Comparison of ENCODE assay signal across 21 mouse cellular contexts in genomic region chr10:67505248-67505647, GRCm38 (mm10). TPM values are rescaled to one million over a fixed set of nuclear protein-coding genes. Genes with fewer than 3 reads are reported as not detected.
DNase-seq lines count a peak whose midpoint lies in the region; TF ChIP-seq lines count a peak whose summit lies in the region.
"Had no signal": no experiment of that assay in that cellular context is flagged by ENCODE, and none has a peak within 500 bp of the region (broad histone marks: within the 10 kb centered on the region; RNA-seq: fewer than 3 reads in every experiment).

No protein-coding gene starts in this region.

- no peaks in the 10 kb centered on the region for H3K36me3 ChIP-seq in CH12.LX (replicated peaks in 1 of 2; ENCODE audit: control insufficient read depth in 1 of 2, insufficient read depth in 1 of 2, low read length in 1 of 2)
- H3K36me3 ChIP-seq in thymus, adult 2 months (ENCODE audit: control insufficient read depth, insufficient read depth, low read length), result no peaks in the 10 kb centered on the region
- H3K36me3 ChIP-seq in heart, embryonic 10.5 days, result no peaks in the 10 kb centered on the region
- H3K36me3 ChIP-seq: embryonic facial prominence, embryonic 10.5 days; embryonic facial prominence, embryonic 12.5 days; forebrain, embryonic 15.5 days had no signal

- WGBS in thymus, adult 2 months, result 55% methylated on average over 3 of the region's 3 CpGs
- 66% methylated on average over 3 of the region's 3 CpGs for WGBS in heart, embryonic 10.5 days

- peaks cover 16 to 34% of the 10 kb centered on the region in 2 experiments for H3K4me1 ChIP-seq in CH12.LX (ENCODE audit: control insufficient read depth in 1 of 2, insufficient read depth in 2 of 2)
- peaks cover 38% of the 10 kb centered on the region for H3K4me1 ChIP-seq in thymus, adult 2 months (replicated peaks; ENCODE audit: control insufficient read depth, insufficient read depth, low read length)
- peaks cover 5% of the 10 kb centered on the region; the same call in 1 of the 2 replicates for H3K4me1 ChIP-seq in heart, embryonic 10.5 days
- H3K4me1 ChIP-seq: forebrain, embryonic 13.5 days; forebrain, embryonic 15.5 days had no signal

- dilution Hi-C loops in CH12.LX (cut with MboI; ENCODE audit: extremely low pct_ligation_motif_present, extremely low pct_unique_long_range_greater_than_20kb, low sequenced_read_pairs), result no loop called here

- no peak overlapping the region for H3K4me2 ChIP-seq in CH12.LX (ENCODE audit: insufficient read depth, low read depth, poor library complexity, severe bottlenecking)
- H3K4me2 ChIP-seq: embryonic facial prominence, embryonic 12.5 days; forebrain, embryonic 13.5 days; forebrain, embryonic 15.5 days had no signal

- DNase-seq in CD4-positive, CD25-positive, alpha-beta regulatory T cell, adult 2 months (ENCODE audit: low read depth, low spot score), result peak; percentile 33
- DNase-seq in CH12.LX (ENCODE audit: extremely low read depth), result peak; percentile 58
- DNase-seq in induced T-regulatory cell, adult 2 months (ENCODE audit: low read depth), result peak; percentile 52
- no peak for DNase-seq in thymus, adult 2 months
- DNase-seq in heart, embryonic 10.5 days (ENCODE audit: low spot score), result no peak
- no peak for DNase-seq in Muller cell, postnatal 12 days (ENCODE audit: inconsistent ontology term)
- DNase-seq in adrenal gland, postnatal 25 days, result no peak
- DNase-seq: adrenal gland, adult 2 months; adrenal gland, postnatal 10 days; adrenal gland, postnatal 36 days; cerebellum, adult 11-12 months; cerebellum, adult 2 months; cerebellum, adult 9-10 months; cerebellum, postnatal 10 days; cerebellum, postnatal 25 days; forebrain, postnatal 0 days had no signal

- TF ChIP-seq RAD21 in CH12.LX (IDR thresholded peaks at IDR 0.05; ENCODE audit: low read depth, low read length), result no peak

- no peaks in the 10 kb centered on the region for H3K27me3 ChIP-seq in CH12.LX (replicated peaks)
- H3K27me3 ChIP-seq in thymus, adult 2 months (ENCODE audit: control insufficient read depth, insufficient read depth, low read length), result no peaks in the 10 kb centered on the region
- no peaks in the 10 kb centered on the region for H3K27me3 ChIP-seq in heart, embryonic 10.5 days (ENCODE audit: insufficient read depth, poor library complexity, severe bottlenecking)
- H3K27me3 ChIP-seq: embryonic facial prominence, embryonic 12.5 days; forebrain, embryonic 15.5 days had no signal

- TF ChIP-seq EP300 in CH12.LX (IDR thresholded peaks at IDR 0.05; ENCODE audit: low read length), result peak; percentile 53; the same call in 1 of the 2 replicates

- H3K79me2 ChIP-seq in CH12.LX (replicated peaks; ENCODE audit: control insufficient read depth, extremely low read depth, insufficient read depth, poor library complexity, severe bottlenecking), result no peaks in the 10 kb centered on the region

- H3K9ac ChIP-seq in CH12.LX (ENCODE audit: insufficient read depth, low read depth), result no peak overlapping the region
- H3K9ac ChIP-seq: embryonic facial prominence, embryonic 12.5 days; forebrain, embryonic 13.5 days; forebrain, embryonic 15.5 days; forebrain, postnatal 0 days had no signal

- in situ Hi-C loops in CH12.LX (cut with MboI; ENCODE audit: low pct_ligation_motif_present, low pct_unique_long_range_greater_than_20kb, low sequenced_read_pairs), result no loop called here

- H3K4me3 ChIP-seq in CH12.LX (replicated peaks in 1 of 3; ENCODE audit: low read depth in 2 of 3, low read length in 2 of 3, poor library complexity in 1 of 3), result no peak overlapping the region
- no peak overlapping the region for H3K4me3 ChIP-seq in thymus, adult 2 months (ENCODE audit: control insufficient read depth, insufficient read depth, low read length)
- H3K4me3 ChIP-seq in heart, embryonic 10.5 days, result no peak overlapping the region
- H3K4me3 ChIP-seq: embryonic facial prominence, embryonic 10.5 days; embryonic facial prominence, embryonic 12.5 days; forebrain, embryonic 13.5 days; forebrain, embryonic 15.5 days had no signal

- H3K9me3 ChIP-seq in CH12.LX (replicated peaks; ENCODE audit: low read length), result peaks cover 2% of the 10 kb centered on the region
- H3K9me3 ChIP-seq in heart, embryonic 10.5 days, result no peaks in the 10 kb centered on the region
- H3K9me3 ChIP-seq: embryonic facial prominence, embryonic 10.5 days; embryonic facial prominence, embryonic 12.5 days; forebrain, embryonic 13.5 days; forebrain, embryonic 15.5 days had no signal

- no peak for TF ChIP-seq POLR2A in CH12.LX (IDR thresholded peaks at IDR 0.05; ENCODE audit: low read depth, low read length)
- no peak for TF ChIP-seq POLR2A in thymus, adult 2 months (IDR thresholded peaks at IDR 0.05; ENCODE audit: control insufficient read depth, extremely low read depth, insufficient read depth, low read length, poor library complexity)

- no peak for TF ChIP-seq CTCF in CH12.LX (conservative IDR thresholded peaks at IDR 0.05 in 1 of 2, IDR thresholded peaks at IDR 0.05 in 1 of 2; ENCODE audit: low read depth in 2 of 2, low read length in 2 of 2)
- TF ChIP-seq CTCF in thymus, adult 2 months (IDR thresholded peaks at IDR 0.05; ENCODE audit: borderline replicate concordance, control insufficient read depth, extremely low read depth, insufficient read depth, low read length, poor library complexity), result no peak

- no peak overlapping the region for H3K27ac ChIP-seq in CH12.LX (ENCODE audit: insufficient read depth, low read depth)
- no peak overlapping the region for H3K27ac ChIP-seq in thymus, adult 2 months (ENCODE audit: control insufficient read depth, insufficient read depth, low read length)
- H3K27ac ChIP-seq in heart, embryonic 10.5 days, result no peak overlapping the region
- H3K27ac ChIP-seq: embryonic facial prominence, embryonic 10.5 days; embryonic facial prominence, embryonic 12.5 days; forebrain, embryonic 13.5 days; forebrain, embryonic 15.5 days had no signal

TF ChIP-seq in CH12.LX, 34 proteins besides CTCF, POLR2A, EP300 and RAD21:
- TF ChIP-seq JUN (IDR thresholded peaks at IDR 0.05; ENCODE audit: insufficient read depth, low read depth, low read length) (no peak), IRF4 (IDR thresholded peaks at IDR 0.05; ENCODE audit: low read depth, low read length) (peak; percentile 49; the same call in 1 of the 2 replicates), MAX (IDR thresholded peaks at IDR 0.05; ENCODE audit: low read length) (no peak), GABPA (IDR thresholded peaks at IDR 0.05; ENCODE audit: insufficient replicate concordance, low read depth, low read length) (no peak), MXI1 (IDR thresholded peaks at IDR 0.05; ENCODE audit: low read depth, low read length) (no peak), ZNF384 (IDR thresholded peaks at IDR 0.05; ENCODE audit: low read depth, low read length) (peak; percentile 66), ZKSCAN1 (IDR thresholded peaks at IDR 0.05; ENCODE audit: borderline replicate concordance, low read depth, low read length) (no peak), NRF1 (IDR thresholded peaks at IDR 0.05; ENCODE audit: low read depth, low read length) (no peak), MAFK (IDR thresholded peaks at IDR 0.05; ENCODE audit: insufficient replicate concordance, low read length) (no peak)

RNA-seq across cellular contexts. Expression of gene Egr2, which starts 30.0 kb away (rescaled TPM):
- 1.0 and 1.3 TPM in 2 replicates for total RNA-seq in CH12.LX (2012; rRNA removed)
- total RNA-seq in CH12.LX (2014; rRNA removed), result 4.7 and 5.7 TPM in 2 replicates
- 3.1 and 4.6 TPM in 2 replicates for polyA plus RNA-seq in CH12.LX (2012; ENCODE audit: insufficient read length, low read depth)
- polyA plus RNA-seq in thymus, adult 2 months (2012; rRNA removed), result 73.0 and 79.2 TPM in 2 replicates
- polyA plus RNA-seq in heart, embryonic 10.5 days (2016; fragmentation: Nextera tagmentation; extraction: Ambion mirVana), result 0.13 and 0.32 TPM in 2 replicates
- total RNA-seq in adrenal gland, postnatal 25 days (2021), result 0.39 and 1.5 TPM in 2 replicates
- polyA plus RNA-seq: forebrain, embryonic 11.5 days had no signal

RNA-seq across cellular contexts. Expression of gene Ado, which starts 43.5 kb away (rescaled TPM):
- total RNA-seq in CH12.LX (2012; rRNA removed) (14.6 and 14.8 TPM in 2 replicates), CH12.LX (2014; rRNA removed) (11.2 and 12.3 TPM in 2 replicates)
- 9.1 and 10.3 TPM in 2 replicates for polyA plus RNA-seq in CH12.LX (2012; ENCODE audit: insufficient read length, low read depth)
- 20.7 and 25.0 TPM in 2 replicates for polyA plus RNA-seq in thymus, adult 2 months (2012; rRNA removed)
- polyA plus RNA-seq in heart, embryonic 10.5 days (2016; fragmentation: Nextera tagmentation; extraction: Ambion mirVana), result 63.5 and 67.7 TPM in 2 replicates
- 31.5 and 31.7 TPM in 2 replicates for total RNA-seq in adrenal gland, postnatal 25 days (2021)

Comparison
In these comparisons a context has a peak if more than half of its experiments do, and no peak if none do; other contexts are left out.
1. DNase-seq: peak in CD4-positive, CD25-positive, alpha-beta regulatory T cell, adult 2 months (single experiment), CH12.LX (single experiment) and induced T-regulatory cell, adult 2 months (single experiment); none in thymus, adult 2 months (single experiment), heart, embryonic 10.5 days (single experiment), Muller cell, postnatal 12 days (single experiment) and adrenal gland, postnatal 25 days (single experiment).
2. RNA of gene Egr2, which starts 30.0 kb away (polyA plus RNA-seq): 73.0 to 79.2 TPM in thymus, adult 2 months; 3.1 to 4.6 TPM in CH12.LX and 0.13 to 0.32 TPM in heart, embryonic 10.5 days; every median in the first group is over 10 times any median in the second.